Mouse (Mus musculus) adrenal gland, postnatal 14 days (tissue): ENCODE data around the gene Tarbp1. TPM values are rescaled to one million over a fixed set of nuclear protein-coding genes. Genes with fewer than 3 reads are reported as not detected.

Source experiments
- DNase-seq: peaks from one replicate; pipeline ENCODE4 v3.0.0; 2021; ENCODE audit warnings: mixed read lengths
- long read RNA-seq, 2 experiments: library from polyadenylated mRNA; stranded (forward); transcript quantifications; one replicate each; pipeline ENCODE4 v2.0.0; 2021
- total RNA-seq: library from RNA; stranded (reverse); gene quantifications from 2 replicates; pipeline ENCODE4 v1.2.3, GENCODE M21; 2021

Tarbp1 gene
- 9.4 and 10.0 TPM in 2 replicates for total RNA-seq
- long read RNA-seq, experiment 1, full-length matches to known transcripts = 1 of 7 reads
- long read RNA-seq, experiment 1, partial matches to known transcripts = 4 of 7 reads
- long read RNA-seq, experiment 1, other reads (novel, unspliced or antisense) = 2 of 7 reads
- long read RNA-seq, experiment 2, full-length matches to known transcripts = 3 of 11 reads
- long read RNA-seq, experiment 2, partial matches to known transcripts = 3 of 11 reads
- long read RNA-seq, experiment 2, other reads (novel, unspliced or antisense) = 5 of 11 reads

DNA sequence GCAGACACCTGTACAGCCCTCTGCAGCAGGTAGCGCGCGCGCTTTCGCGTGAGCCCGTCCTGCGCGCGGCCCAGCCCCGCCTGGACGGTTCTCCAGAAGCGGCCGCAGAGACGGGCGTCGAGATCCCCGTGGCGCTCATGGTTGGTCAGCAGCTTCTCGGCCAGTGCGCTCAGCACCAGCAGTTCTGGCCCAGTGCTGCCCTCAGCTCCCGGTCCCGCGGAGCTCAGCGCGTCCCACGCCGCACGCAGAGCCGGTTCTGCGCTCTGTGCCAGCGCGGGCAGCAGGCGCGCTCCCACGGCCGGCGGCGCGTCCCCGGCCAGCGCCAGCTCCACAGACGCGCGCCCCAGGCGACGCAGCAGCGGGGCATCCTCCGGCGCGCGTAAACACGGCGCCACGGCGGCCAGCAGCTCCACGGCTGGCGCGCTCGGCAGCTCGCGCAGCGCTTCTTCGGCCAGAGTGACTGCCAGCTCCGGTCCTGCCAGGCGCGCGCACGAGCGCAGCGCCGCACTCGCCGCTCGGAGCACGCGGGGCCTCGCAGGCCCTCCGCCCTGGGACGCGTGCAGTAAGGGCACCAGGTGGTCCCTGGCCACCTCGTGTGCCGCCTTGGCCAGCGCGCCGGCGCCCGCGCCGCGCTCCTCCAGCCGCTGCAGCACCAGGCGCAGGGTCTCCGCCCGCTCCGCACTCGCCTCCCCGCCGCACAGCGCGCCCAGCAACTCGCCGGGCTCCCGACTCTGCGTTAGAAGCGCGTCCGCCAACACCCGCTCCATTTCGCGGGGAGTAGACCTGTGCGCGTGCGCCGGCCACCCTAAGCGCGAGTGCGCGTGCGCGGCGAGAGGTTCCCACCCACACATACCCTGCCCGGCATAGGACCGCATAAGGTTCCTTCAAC is at the start of gene Tarbp1:
TSS of gene Tarbp1 (minus strand) at position 767 of the 889 bp plus-strand sequence.
- DNase-seq = peak; percentile 95

- peak; percentile 89 for DNase-seq
These were observed 49.5 kb upstream of the Tarbp1 start for GRCm38 (mm10) chr8:126524233-126524985.

GRCm38 (mm10) chr8:126523060-126523574 is 48.3 kb upstream of the Tarbp1 start:
- peak; percentile 80 for DNase-seq

- DNase-seq = no peak
These were observed 44.6 kb upstream of the Tarbp1 start for GRCm38 (mm10) chr8:126519447-126519975.

DNA sequence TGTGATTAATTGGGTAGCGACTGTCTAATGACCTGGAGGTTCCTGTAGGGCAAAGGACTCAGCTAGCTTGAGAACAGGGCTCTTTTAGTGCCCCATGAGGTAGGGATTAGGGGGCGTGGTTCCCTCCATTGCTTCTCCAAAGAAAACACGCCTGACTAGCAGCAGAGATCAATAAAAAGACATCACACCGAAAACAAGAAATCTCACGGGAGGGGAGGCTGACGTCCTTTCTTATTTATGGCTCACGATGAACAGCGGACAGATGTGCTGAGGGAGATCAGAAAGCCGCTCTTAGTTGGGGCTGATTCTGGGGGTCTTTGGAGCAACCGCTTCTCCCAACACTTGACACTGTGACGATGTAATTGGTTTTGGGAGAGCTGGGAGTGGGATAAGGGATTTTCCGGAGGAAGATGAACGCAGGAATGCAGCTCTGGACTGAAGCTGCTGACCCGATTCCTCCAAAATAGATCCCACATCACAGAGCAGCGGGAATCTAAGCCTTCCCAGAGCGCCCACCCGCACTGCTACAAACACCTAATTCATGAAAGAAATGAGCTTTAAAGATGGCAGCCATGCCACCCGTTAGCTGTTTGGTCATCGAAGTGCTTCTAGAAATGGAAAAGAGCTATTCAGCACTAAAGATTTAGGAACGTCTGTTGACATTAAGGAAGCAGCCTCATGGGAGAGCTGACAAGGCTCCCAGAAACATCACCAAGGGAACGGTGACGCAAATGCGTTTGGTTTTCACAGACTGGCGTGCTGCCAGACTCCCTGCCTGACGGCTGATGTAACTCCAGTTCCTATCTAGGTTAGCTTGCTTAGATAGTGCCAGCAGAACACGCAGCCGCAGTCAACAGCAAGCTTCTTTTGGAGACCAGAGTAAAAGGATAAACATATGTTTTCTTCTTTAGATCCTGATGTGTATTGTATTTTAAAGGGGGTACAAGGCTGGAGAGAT is 42.0 kb upstream of the Tarbp1 start:
- DNase-seq = peak; percentile 98

DNA sequence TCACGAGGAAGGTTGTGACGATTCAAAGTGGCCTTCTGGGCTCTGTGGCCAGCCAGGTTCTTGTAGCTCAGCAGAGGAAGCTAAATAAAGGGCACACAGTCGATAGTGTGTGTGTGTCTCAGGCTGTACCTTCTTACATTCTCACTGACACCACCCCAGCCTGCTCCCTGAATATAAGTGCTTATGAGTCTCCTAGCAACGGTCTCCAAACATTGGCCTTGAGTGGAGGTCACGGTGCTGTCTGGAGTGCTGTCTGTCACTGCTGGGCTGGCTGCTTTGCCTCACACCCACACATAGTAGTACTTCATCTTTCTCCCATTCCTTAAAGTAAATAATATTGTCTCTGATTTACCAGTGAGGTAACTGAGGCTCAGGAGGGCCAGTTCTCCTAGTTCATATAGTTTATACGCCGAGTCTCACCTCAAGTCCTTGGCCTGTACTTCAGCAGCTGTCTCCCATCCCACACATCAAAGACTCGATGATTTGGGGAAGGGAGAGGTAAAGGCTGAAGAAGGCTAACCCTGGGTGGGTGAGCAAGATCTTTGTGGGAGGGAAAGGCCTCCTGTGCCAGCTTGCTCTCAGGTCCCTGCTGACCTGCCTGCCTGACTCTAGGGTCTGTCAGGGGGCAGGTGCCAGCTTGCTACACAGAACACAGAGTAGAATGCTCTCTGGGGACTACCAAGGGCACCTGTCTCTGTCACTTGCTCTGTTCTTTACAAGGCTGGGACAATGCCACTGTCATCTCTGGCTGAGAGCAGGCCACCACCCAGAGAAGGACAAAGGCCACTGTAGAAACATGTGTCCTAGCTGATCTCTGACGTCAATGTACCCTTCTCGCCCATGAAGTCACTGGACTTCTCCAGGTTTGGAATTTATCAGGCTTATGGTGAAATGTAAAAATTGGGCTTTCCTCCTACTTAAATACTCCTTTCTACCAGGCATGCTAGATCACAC is 39.4 kb upstream of the Tarbp1 start:
- DNase-seq = peak; percentile 63

DNA sequence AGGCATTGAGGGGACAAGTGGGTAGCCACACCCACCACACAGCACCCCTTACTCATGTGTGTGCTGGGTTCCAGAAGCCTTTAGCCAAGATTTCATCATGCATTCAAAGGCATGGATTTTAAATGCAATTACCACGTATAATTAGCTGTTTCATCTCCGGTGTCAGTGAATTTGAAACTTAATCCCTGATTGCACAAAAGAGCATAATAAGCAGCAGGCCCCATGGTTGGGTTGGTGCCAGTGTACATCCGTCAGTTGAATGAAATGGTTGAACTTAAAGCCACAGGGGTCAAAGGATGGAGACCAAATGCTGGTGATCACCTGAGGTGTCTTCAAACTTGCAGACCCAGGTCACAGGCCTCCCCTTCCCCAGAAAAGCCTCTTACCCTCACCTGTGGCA is 36.0 kb upstream of the Tarbp1 start:
- DNase-seq = no peak

GRCm38 (mm10) chr8:126509635-126510034 is 34.8 kb upstream of the Tarbp1 start:
- no peak for DNase-seq

GRCm38 (mm10) chr8:126508871-126509586 is 34.2 kb upstream of the Tarbp1 start:
- no peak for DNase-seq

DNA sequence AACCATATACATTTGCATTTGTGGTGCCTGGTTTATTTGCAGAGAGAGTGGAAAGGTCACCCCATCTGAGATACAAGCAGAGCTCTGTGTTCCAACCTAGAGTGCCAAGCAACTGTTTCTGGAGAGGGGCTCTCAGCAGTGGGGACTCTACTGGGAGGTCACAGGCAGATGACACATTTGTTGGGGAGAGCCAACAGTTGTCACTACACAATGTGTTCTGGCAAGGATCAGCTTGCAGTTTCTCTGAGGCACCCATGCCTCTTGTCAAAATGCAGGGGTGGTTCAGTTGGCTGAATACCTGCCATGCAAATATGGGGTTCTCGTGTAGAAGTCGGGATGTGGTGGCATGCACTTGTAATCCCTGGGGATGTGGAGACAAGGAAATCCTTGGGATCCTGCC is 33.4 kb upstream of the Tarbp1 start:
- no peak for DNase-seq

DNA sequence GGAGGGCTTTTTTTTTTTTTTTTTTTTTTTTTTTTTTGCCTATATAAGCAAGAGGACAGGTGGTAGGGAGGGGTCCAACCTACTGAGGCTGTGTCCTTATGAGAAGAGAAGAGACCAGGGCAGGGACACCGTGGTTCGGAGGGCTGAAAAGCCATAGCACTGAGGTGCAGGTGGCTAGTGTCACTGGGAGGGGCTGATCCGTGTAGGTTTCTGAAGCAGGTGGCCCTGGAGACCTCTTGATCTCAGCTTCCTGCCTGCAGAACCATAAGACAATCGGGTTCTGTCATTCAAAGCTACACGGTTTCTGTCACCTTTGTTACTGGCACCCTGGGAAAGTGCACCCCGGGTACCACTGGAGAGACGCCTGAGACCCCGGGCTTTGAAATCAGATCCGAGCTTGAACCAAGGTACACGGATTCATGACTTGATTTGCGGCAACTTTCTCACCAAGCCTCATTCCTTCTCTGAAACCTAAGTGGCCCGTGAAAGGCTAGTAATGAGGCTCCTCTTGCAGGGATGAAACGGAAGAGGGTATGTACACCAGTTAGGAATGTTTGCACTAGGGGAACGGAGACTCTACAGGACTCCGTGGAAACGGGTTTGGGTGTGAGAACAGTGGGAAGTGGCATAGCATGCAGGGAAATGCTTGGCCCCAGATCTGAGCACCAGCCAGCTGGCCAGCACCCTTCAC is 29.8 kb upstream of the Tarbp1 start:
- no peak for DNase-seq

- DNase-seq = peak; percentile 46
These were observed 27.9 kb upstream of the Tarbp1 start for GRCm38 (mm10) chr8:126502722-126503121.

- DNase-seq = no peak
These were observed 24.5 kb upstream of the Tarbp1 start for GRCm38 (mm10) chr8:126499371-126499770.

DNA sequence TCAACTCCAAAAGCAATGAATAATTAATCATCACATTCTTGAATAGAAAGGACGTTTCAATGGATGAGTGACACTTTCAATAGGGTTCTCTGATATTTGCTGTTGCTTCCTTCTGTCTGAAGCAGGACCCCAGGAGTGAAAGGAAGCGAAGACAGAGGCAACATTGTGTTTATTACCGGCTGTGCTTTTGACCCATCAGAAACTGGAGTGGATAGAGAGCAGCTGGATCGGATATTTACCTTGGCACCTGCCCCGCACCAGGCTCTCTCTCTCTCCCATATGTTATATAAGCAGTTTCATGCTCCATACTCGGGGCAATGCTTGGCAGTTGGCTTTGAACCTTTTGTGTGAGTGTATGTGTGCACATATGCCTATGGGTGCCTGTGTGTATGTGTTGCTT is 23.6 kb upstream of the Tarbp1 start:
- DNase-seq = no peak

DNA sequence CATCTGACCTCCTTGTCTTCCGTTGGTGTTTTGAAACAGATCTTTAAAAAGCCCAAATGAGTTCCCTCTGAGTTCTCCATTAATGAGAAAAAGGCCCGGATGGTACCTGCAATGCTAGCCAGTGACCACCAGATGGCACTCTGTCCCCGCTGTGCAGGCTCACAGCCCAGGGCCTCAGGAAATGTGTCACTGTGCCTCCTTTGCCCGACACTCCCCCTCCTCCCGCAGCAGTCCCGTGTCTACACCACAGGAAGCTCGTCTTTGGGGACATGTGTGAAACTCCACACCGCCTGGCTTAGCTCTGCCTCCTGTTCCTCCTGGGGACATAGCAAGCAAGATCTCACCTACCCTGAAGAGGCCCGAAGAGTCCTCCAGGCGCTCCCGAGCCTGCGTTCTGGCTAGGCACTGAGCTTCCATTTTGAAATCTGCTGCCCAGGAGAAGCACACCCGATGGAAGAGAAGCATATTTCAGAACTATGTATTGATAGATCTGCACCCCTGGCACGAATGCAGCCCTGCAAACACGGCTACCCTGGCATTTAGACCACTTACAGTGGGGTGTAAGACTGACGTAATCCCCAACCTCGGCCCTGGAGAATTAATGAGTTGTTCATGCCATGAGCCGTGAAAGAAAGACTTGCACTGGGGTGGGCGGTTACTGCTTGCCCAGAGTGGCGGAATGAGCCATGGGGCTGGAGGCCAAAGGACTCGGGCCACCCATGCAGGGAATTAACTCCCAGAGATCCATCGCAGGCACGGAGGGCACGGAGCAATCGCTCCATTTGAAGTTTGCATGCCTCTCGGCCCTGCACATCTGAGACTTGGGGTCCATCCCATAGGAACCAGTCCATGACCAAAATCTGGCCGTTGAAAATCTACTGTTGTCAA is 22.9 kb upstream of the Tarbp1 start:
- peak; percentile 95 for DNase-seq

GRCm38 (mm10) chr8:126496915-126497314 is 22.1 kb upstream of the Tarbp1 start:
- no peak for DNase-seq

DNA sequence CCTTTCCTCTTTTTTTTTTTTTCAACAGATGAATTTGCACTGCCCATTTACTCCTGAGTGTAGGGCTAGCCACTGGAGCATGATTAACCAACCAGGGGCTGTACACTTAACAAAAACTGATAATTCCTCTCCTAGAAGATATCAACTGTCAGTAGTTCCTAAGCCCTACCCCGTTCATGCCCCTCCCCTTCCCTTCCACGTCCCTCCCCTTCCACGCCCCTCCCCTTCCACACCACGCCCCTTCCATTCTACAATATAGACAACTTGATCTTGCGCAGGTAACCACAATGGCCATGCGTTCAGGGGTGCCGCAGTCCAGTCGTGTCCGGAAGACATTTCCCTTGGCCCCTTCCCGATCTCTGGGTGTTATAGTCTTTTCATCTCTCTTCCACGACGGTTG is 20.6 kb upstream of the Tarbp1 start:
- no peak for DNase-seq
